Mouse (Mus musculus): ENCODE measurements around the gene Pde1c. TPM values are rescaled to one million over a fixed set of nuclear protein-coding genes. Genes with fewer than 3 reads are reported as not detected.

Gene Pde1c
- polyA plus RNA-seq, 2 experiments = 0.45 to 0.46 TPM

DNA sequence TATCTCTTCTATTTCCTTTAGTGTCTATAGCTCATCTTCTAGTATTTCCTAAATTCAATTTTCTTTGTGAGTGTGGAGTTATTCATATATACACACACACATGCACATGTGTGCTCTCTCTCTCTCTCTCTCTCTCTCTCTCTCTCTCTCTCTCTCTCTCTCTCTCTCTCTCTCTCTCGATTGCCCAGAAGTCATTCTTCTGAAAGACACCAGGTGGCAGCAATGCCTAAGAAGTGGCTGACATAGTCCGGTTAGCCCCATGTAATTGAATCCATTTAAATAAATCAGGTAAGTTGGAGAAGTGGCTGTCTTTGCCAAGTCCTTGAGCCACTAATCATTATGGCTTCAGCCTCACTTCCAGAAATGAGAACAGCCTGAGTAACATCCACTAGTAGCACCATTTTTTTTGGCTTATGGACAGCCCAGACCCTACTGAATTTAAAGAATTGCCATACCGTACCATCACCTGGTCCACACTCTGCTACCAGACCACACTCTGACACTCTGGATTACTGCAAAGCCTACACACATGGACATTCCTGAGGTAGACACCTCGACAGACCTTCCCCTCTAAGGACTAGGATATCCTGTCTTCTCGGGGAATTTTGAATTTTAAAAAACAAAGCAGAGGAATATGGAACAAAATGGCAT lies 502.1 kb downstream of the Pde1c start:
- Histone ChIP-seq H3K9me3 (ENCODE audit: control insufficient read depth, low read length) (no peaks in the 10 kb centered on the region), H3K4me2 (ENCODE audit: low read depth) (no peak overlapping the region), H3K27me3 (ENCODE audit: control insufficient read depth, insufficient read depth, low read length) (no peaks in the 10 kb centered on the region), H3K4me1 (replicated peaks; ENCODE audit: control insufficient read depth in 2 of 2, insufficient read depth in 2 of 2, low read length in 1 of 2) (no peaks in the 10 kb centered on the region), H3K9ac (replicated peaks) (no peak overlapping the region), H3K4me3 (ENCODE audit: insufficient read depth in 1 of 2, low read depth in 2 of 2, low read length in 2 of 2) (no peak overlapping the region), H3K27ac (no peak overlapping the region), H3K36me3 (replicated peaks; ENCODE audit: control insufficient read depth, insufficient read depth, low read depth) (no peaks in the 10 kb centered on the region)
- DNase-seq (ENCODE audit: low read depth in 3 of 3, low spot score in 3 of 3) (peak in 1 of 3 experiments; percentile 1), ATAC-seq (ENCODE audit: insufficient read depth) (no peak)
- 31% methylated on average over 5 of the region's 5 CpGs for WGBS (ENCODE audit: insufficient replicate concordance)
- peak; percentile 38; the same call in 1 of the 2 replicates for TF ChIP-seq CTCF (IDR thresholded peaks at IDR 0.05; ENCODE audit: low read depth)
- no peak for TF ChIP-seq EP300 (IDR thresholded peaks at IDR 0.05; ENCODE audit: low read depth)

DNA sequence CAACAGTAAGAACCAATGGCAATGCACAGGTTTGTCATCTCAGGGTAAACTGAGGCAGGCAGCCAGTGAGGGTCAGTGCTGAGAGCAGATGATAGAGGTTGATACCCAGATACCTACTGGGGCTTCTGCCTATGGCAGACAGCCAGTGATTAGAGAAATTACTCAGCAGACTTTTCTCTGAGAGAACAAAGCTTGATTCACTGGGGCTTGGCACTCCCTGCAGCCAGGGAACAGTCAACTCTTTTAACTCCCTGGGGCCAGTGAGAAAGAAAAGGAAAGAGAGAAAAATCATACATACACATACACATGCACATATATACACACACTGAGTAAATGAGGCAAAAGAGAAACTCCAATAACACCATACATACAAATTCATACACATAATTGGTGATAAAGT lies 505.2 kb downstream of the Pde1c start:
- TF ChIP-seq CTCF (IDR thresholded peaks at IDR 0.05; ENCODE audit: low read depth) (no peak), EP300 (IDR thresholded peaks at IDR 0.05; ENCODE audit: low read depth) (no peak)
- no peak for ATAC-seq (ENCODE audit: insufficient read depth)

DNA sequence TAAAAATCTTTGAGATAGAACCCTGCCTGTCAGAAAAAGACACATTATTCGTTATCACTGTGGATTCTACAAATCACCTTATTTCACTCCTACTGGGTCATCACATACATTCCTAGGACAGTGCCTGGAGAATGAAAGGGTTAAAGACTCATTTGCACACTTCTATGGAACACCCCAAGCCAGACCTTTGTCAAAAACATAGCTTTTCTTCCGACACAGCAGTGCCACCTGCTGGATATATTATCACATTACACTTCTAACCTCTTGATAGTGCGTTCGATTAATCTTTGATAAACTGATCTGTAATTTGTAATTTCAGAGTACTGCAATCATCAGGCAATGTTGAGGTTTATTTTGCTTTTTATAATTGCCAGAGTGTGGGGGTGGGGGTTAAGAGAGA lies 519.8 kb downstream of the Pde1c start:
- DNase-seq (ENCODE audit: low read depth in 3 of 3, low spot score in 3 of 3) (peak in 1 of 3 experiments; percentile 1), ATAC-seq (ENCODE audit: insufficient read depth) (no peak)
- Histone ChIP-seq H3K27me3 (ENCODE audit: control insufficient read depth, insufficient read depth, low read length) (no peaks in the 10 kb centered on the region), H3K27ac (no peak overlapping the region), H3K9ac (replicated peaks) (no peak overlapping the region), H3K9me3 (ENCODE audit: control insufficient read depth, low read length) (no peaks in the 10 kb centered on the region), H3K36me3 (replicated peaks; ENCODE audit: control insufficient read depth, insufficient read depth, low read depth) (no peaks in the 10 kb centered on the region), H3K4me3 (ENCODE audit: insufficient read depth in 1 of 2, low read depth in 2 of 2, low read length in 2 of 2) (no peak overlapping the region), H3K4me2 (ENCODE audit: low read depth) (no peak overlapping the region), H3K4me1 (replicated peaks; ENCODE audit: control insufficient read depth in 2 of 2, insufficient read depth in 2 of 2, low read length in 1 of 2) (no peaks in the 10 kb centered on the region)
- TF ChIP-seq EP300 (IDR thresholded peaks at IDR 0.05; ENCODE audit: low read depth) = no peak
- TF ChIP-seq CTCF (IDR thresholded peaks at IDR 0.05; ENCODE audit: low read depth) = peak; percentile 56
- 28% methylated on average over 4 of the region's 4 CpGs for WGBS (ENCODE audit: insufficient replicate concordance)

More for the DNA sequence above, 505.2 kb downstream of the Pde1c start:
- Histone ChIP-seq H3K4me3 (ENCODE audit: insufficient read depth in 1 of 2, low read depth in 2 of 2, low read length in 2 of 2) (no peak overlapping the region), H3K9ac (replicated peaks) (no peak overlapping the region), H3K4me1 (replicated peaks; ENCODE audit: control insufficient read depth in 2 of 2, insufficient read depth in 2 of 2, low read length in 1 of 2) (no peaks in the 10 kb centered on the region), H3K36me3 (replicated peaks; ENCODE audit: control insufficient read depth, insufficient read depth, low read depth) (no peaks in the 10 kb centered on the region), H3K27me3 (ENCODE audit: control insufficient read depth, insufficient read depth, low read length) (no peaks in the 10 kb centered on the region), H3K27ac (no peak overlapping the region), H3K9me3 (ENCODE audit: control insufficient read depth, low read length) (no peaks in the 10 kb centered on the region), H3K4me2 (ENCODE audit: low read depth) (no peak overlapping the region)
- no peak for DNase-seq (ENCODE audit: low read depth in 3 of 3, low spot score in 3 of 3)

DNA sequence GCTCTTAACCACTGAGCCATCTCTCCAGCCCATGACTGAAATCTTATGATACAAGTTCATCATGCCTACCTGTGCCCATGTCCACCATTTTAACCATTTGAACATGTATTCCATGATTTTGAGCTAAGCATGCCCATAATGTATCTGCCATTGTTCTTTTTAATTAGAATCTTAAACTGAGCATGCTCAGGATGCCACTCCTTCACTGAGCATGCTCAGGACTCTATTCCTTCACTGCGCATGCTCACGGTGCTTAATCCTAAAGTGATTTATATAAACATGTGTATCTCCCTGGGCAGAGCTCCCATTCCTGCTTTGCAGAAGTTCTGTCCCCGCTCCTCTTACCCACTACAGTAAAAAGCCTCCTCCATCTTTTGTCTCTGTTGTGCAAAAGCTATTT lies 520.3 kb downstream of the Pde1c start:
- DNase-seq (ENCODE audit: low read depth in 3 of 3, low spot score in 3 of 3) = no peak
- TF ChIP-seq EP300 (IDR thresholded peaks at IDR 0.05; ENCODE audit: low read depth) (no peak), CTCF (IDR thresholded peaks at IDR 0.05; ENCODE audit: low read depth) (no peak)
- no peak for ATAC-seq (ENCODE audit: insufficient read depth)
- Histone ChIP-seq H3K27ac (no peak overlapping the region), H3K9ac (replicated peaks) (no peak overlapping the region), H3K4me3 (ENCODE audit: insufficient read depth in 1 of 2, low read depth in 2 of 2, low read length in 2 of 2) (no peak overlapping the region), H3K36me3 (replicated peaks; ENCODE audit: control insufficient read depth, insufficient read depth, low read depth) (no peaks in the 10 kb centered on the region), H3K4me1 (replicated peaks; ENCODE audit: control insufficient read depth in 2 of 2, insufficient read depth in 2 of 2, low read length in 1 of 2) (no peaks in the 10 kb centered on the region), H3K27me3 (ENCODE audit: control insufficient read depth, insufficient read depth, low read length) (no peaks in the 10 kb centered on the region), H3K9me3 (ENCODE audit: control insufficient read depth, low read length) (no peaks in the 10 kb centered on the region), H3K4me2 (ENCODE audit: low read depth) (no peak overlapping the region)
- 71% methylated on average over 3 of the region's 3 CpGs for WGBS (ENCODE audit: insufficient replicate concordance)

DNA sequence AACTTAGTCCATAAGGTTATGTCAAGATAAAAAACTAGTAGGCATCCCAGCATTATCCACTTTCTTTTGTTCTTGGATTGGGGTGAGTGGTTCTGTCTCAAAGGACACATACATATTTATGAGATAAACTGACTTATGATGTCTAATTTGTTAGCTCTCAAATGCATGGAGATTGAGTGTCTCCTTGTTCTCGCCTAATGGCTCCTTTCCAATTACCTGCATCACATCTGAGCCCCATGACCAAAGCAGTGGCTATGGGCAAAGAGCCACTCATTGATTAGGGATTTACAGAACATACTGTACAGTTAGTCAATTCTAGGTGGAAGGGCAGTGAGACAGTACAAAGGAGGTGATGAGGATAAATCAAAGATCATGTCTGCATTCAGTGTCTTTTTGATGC lies 524.2 kb downstream of the Pde1c start:
- Histone ChIP-seq H3K27me3 (ENCODE audit: control insufficient read depth, insufficient read depth, low read length) (no peaks in the 10 kb centered on the region), H3K4me1 (replicated peaks; ENCODE audit: control insufficient read depth in 2 of 2, insufficient read depth in 2 of 2, low read length in 1 of 2) (no peaks in the 10 kb centered on the region), H3K4me3 (ENCODE audit: insufficient read depth in 1 of 2, low read depth in 2 of 2, low read length in 2 of 2) (no peak overlapping the region), H3K4me2 (ENCODE audit: low read depth) (no peak overlapping the region), H3K27ac (no peak overlapping the region), H3K9ac (replicated peaks) (no peak overlapping the region), H3K36me3 (replicated peaks; ENCODE audit: control insufficient read depth, insufficient read depth, low read depth) (no peaks in the 10 kb centered on the region), H3K9me3 (ENCODE audit: control insufficient read depth, low read length) (no peaks in the 10 kb centered on the region)
- no peak for TF ChIP-seq CTCF (IDR thresholded peaks at IDR 0.05; ENCODE audit: low read depth)
- TF ChIP-seq EP300 (IDR thresholded peaks at IDR 0.05; ENCODE audit: low read depth) = no peak
- ATAC-seq (ENCODE audit: insufficient read depth) (no peak), DNase-seq (ENCODE audit: low read depth in 3 of 3, low spot score in 3 of 3) (no peak)
- 54% methylated on average over 1 of the region's 1 CpGs for WGBS (ENCODE audit: insufficient replicate concordance)
